Mouse (Mus musculus) stomach, postnatal 0 days (tissue): ENCODE results near the gene Ube2s. TPM values are rescaled to one million over a fixed set of nuclear protein-coding genes. Genes with fewer than 3 reads are reported as not detected.
"Not testable (repeated sequence)": the region's sequence is repeated elsewhere in the genome, so short reads cannot be mapped to it uniquely, and the experiment has no call there.

Experiments used
- ATAC-seq: fragments of 200-750 bp; cut with Nextera tagmentation; 2 replicates; pipeline ENCODE4 v1.8.0; 2017; ENCODE audit not compliant: low FRiP score, low TSS enrichment
- DNase-seq: peaks from one replicate; pipeline ENCODE4 v3.0.0-alpha.2; 2016; ENCODE audit warnings: low spot score
- H3K27ac ChIP-seq: fragments of 300-500 bp; sonication (generic); replicated peaks from 2 replicates; pipeline ENCODE4 v1.5.1; 2014; ENCODE audit warnings: mild to moderate bottlenecking, control low read depth
- H3K27me3 ChIP-seq: fragments of 300-500 bp; sonication (generic); 2 replicates; pipeline ENCODE4 v1.6.1; 2014; ENCODE audit warnings: low read length; ENCODE audit not compliant: control insufficient read depth, insufficient read depth
- H3K36me3 ChIP-seq: fragments of 300-500 bp; sonication (generic); 2 replicates; pipeline ENCODE4 v1.6.1; 2014; ENCODE audit warnings: low read length, mixed read lengths; ENCODE audit not compliant: control insufficient read depth, insufficient read depth
- H3K4me1 ChIP-seq: fragments of 300-500 bp; sonication (generic); replicated peaks from 2 replicates; pipeline ENCODE4 v1.6.1; 2014; ENCODE audit warnings: antibody characterized with exemption; ENCODE audit not compliant: control insufficient read depth, insufficient read depth
- H3K4me2 ChIP-seq: fragments of 300-500 bp; sonication (generic); replicated peaks from 2 replicates; pipeline ENCODE4 v1.6.1; 2014; ENCODE audit warnings: low read depth, mild to moderate bottlenecking, control low read depth, moderate library complexity
- H3K4me3 ChIP-seq: fragments of 300-500 bp; sonication (generic); 2 replicates; pipeline ENCODE4 v1.5.1; 2014; ENCODE audit warnings: low read depth, low read length, control low read depth
- H3K9ac ChIP-seq: fragments of 300-500 bp; sonication (generic); 2 replicates; pipeline ENCODE4 v1.6.1; 2014; ENCODE audit warnings: mild to moderate bottlenecking, low read length, control low read depth, mixed read lengths
- H3K9me3 ChIP-seq: fragments of 300-500 bp; sonication (generic); 2 replicates; pipeline ENCODE4 v1.6.1; 2016; ENCODE audit warnings: low read length; ENCODE audit not compliant: control insufficient read depth
- CTCF ChIP-seq: IDR thresholded peaks from 2 replicates; pipeline ENCODE4 v1.5.1; 2016; ENCODE audit warnings: antibody characterized with exemption, low read depth, mild to moderate bottlenecking, moderate library complexity
- EP300 ChIP-seq: optimal IDR thresholded peaks from 2 replicates; pipeline ENCODE3; 2016; ENCODE audit warnings: antibody characterized with exemption
- WGBS: fragments of 180-500 bp; shearing (Covaris S2); extraction: QIAGEN DNeasy Blood & Tissue Kit; methylation state at CpG from one replicate; pipeline ENCODE4 v1.1.7; 2014; 5-methylcytosine and 5-hydroxymethylcytosine counted together
- polyA plus RNA-seq: library from polyadenylated mRNA; unstranded; fragments of >200 nt; fragmentation: Nextera tagmentation; extraction: Ambion mirVana; gene quantifications from 2 replicates; pipeline ENCODE4 v1.2.1, GENCODE M21; 2015

Ube2s gene
- 95.5 and 111 TPM in 2 replicates for polyA plus RNA-seq

DNA sequence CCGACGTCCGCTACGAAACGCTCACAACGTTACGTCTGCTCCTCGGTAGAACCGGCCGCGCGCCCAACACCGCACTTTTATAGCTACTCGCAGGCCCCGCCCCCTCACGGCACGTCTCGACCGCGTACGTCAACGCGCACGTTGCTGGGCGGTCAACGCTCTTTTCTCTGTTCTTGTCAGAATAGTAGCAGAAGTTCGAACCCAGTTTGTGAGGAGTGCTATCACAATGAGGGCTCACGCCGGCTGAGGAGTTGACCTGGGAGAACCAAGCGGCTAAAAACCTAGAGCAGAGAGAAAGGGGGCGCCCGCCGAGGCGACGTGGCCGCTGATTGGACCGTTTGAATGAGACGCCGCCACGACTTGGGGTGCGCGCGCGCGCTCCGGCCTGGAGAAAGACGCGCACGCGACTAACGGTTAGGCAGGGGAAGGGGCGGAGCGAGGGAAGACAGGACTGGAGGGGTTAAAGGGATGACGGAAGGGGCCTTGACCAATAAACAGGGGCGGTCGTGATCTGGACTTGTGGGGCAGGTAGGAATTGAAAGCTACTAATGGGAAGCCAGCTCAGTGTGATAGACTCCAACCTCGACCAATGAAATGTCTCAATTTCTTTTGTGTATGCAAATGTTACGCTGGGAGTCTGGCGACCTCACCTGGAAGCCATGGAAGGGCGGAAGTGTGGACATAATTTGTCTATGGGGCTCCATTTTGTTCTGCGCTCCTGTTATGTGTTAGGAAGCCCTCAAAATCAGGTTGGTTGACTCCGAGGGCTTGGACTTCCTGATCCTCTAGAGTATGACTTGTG is at the start of gene Ube2s:
Ube2s (minus strand) TSS at position 288 of the 802 bp plus-strand sequence.
- Histone ChIP-seq H3K27me3 (no peaks in the 10 kb centered on the region), H3K4me1 (no peaks in the 10 kb centered on the region), H3K9ac (peak within 1 kb of the TSS; percentile 94), H3K27ac (peak within 1 kb of the TSS; percentile 94), H3K36me3 (peaks cover 5% of the 10 kb centered on the region; the same call in 1 of the 2 replicates), H3K4me2 (peak within 1 kb of the TSS; percentile 73), H3K9me3 (no peaks in the 10 kb centered on the region), H3K4me3 (peak within 1 kb of the TSS; percentile 94)
- ATAC-seq (peak; percentile 99), DNase-seq (peak; percentile 99)
- under 1% methylated on average over 62 of the region's 62 CpGs for WGBS
- TF ChIP-seq EP300: no peak
- peak; percentile 46 for TF ChIP-seq CTCF

DNA sequence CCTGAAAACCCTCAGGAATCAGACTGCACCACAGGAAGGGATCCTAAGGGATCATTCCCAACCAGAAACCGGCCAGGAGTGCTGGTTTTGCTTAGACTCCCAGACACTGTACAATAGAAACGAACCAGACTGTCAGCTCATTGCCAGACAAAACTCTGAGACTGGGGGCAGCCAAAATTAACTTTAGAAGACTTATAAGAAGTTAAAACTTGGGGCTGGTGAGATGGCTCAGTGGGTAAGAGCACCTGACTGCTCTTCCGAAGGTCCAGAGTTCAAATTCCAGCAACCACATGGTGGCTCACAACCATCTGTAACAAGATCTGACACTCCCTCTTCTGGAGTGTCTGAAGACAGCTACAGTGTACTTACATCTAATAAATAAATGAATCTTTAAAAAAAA is 48.5 kb upstream of the Ube2s start:
- H3K27ac ChIP-seq, H3K36me3 ChIP-seq, H3K9ac ChIP-seq, H3K9me3 ChIP-seq, H3K4me3 ChIP-seq, H3K27me3 ChIP-seq, H3K4me2 ChIP-seq, ATAC-seq, DNase-seq, H3K4me1 ChIP-seq: not testable (repeated sequence)
- 68% methylated on average over 3 of the region's 3 CpGs for WGBS

DNA sequence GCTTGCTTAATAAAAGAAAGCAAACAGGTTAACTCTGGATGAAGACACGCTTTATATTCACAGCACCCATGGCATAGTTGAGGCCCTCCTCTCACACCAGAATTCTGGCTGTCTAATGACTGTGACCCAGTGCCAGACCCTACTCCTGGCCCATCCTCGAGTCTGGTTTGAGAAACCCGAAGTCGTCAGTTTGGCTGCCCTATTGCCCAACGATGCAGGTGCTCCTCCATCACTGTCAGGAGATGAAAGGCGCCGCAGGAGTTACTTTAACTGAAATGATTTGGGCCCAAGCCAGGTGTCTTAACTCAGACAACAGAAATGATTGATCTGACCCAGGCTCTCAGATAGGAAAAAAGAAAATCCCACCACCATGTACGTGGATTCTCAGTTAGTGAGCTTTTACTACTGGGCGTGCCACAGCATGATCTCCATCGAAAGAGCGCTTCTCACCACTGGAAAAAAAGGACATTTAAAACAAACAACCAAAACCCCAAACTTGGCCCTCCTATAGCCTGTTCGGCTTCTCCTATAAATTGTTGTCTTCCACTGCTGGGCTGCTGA is 47.1 kb upstream of the Ube2s start:
- no peaks in the 10 kb centered on the region for H3K4me1 ChIP-seq
- H3K27ac ChIP-seq: no peak overlapping the region
- DNase-seq (no peak), ATAC-seq (no peak)
- no peaks in the 10 kb centered on the region for H3K9me3 ChIP-seq
- no peak overlapping the region for H3K4me3 ChIP-seq
- H3K36me3 ChIP-seq: no peaks in the 10 kb centered on the region
- H3K27me3 ChIP-seq: no peaks in the 10 kb centered on the region
- TF ChIP-seq EP300 (no peak), CTCF (no peak)
- H3K4me2 ChIP-seq: no peak overlapping the region
- no peak overlapping the region for H3K9ac ChIP-seq
- WGBS: 34% methylated on average over 12 of the region's 12 CpGs

DNA sequence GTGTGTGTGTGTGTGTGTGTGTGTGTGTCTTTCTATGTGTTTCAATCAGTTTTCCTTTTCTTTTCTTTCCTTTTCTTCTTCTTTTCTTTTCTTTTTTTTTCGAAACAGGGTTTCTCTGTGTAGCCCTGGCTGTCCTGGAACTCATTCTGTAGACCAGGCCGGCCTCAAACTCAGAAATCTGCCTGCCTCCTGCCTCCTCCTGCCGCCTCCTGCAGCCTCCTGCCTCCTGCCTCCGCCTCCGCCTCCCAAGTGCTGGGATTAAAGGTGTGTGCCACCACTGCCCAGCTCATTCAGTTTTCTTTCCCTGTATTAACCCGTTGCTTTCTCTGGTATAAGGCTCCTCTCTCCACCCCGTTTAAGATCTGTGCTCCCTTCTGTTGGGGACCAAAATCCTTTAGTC is 44.9 kb upstream of the Ube2s start:
- no peak for DNase-seq
- WGBS: 58% methylated on average over 7 of the region's 7 CpGs
- Histone ChIP-seq H3K4me1 (no peaks in the 10 kb centered on the region), H3K36me3 (no peaks in the 10 kb centered on the region), H3K9me3 (no peaks in the 10 kb centered on the region), H3K4me3 (no peak overlapping the region), H3K4me2 (no peak overlapping the region), H3K27ac (no peak overlapping the region), H3K9ac (no peak overlapping the region), H3K27me3 (no peaks in the 10 kb centered on the region)
- TF ChIP-seq EP300 (no peak), CTCF (no peak)
- ATAC-seq: no peak

DNA sequence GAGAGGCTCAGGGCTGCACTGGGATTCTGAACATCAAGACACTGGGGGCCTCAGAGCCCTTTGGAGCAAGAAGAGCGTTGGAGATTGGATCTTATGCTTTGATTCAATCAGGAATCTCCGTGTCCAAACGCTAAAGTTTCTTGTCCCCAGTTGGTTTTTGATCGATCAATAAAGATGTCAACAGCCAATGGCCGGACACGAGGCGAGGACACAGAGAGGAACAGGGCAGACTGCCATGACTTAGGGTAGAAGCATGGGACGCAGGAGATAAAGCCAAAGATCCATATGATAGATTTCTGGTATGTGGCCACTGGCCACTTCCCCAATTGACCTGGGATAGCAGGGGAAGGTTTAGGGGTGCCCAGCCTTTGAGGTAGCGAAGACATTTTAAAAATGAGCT is 44.1 kb upstream of the Ube2s start:
- H3K4me3 ChIP-seq: no peak overlapping the region
- H3K9me3 ChIP-seq: no peaks in the 10 kb centered on the region
- no peak for DNase-seq
- no peak overlapping the region for H3K27ac ChIP-seq
- no peak for ATAC-seq
- no peaks in the 10 kb centered on the region for H3K4me1 ChIP-seq
- no peaks in the 10 kb centered on the region for H3K36me3 ChIP-seq
- no peaks in the 10 kb centered on the region for H3K27me3 ChIP-seq
- 83% methylated on average over 9 of the region's 9 CpGs for WGBS
- H3K9ac ChIP-seq: no peak overlapping the region
- H3K4me2 ChIP-seq: no peak overlapping the region
- TF ChIP-seq CTCF (no peak), EP300 (no peak)

DNA sequence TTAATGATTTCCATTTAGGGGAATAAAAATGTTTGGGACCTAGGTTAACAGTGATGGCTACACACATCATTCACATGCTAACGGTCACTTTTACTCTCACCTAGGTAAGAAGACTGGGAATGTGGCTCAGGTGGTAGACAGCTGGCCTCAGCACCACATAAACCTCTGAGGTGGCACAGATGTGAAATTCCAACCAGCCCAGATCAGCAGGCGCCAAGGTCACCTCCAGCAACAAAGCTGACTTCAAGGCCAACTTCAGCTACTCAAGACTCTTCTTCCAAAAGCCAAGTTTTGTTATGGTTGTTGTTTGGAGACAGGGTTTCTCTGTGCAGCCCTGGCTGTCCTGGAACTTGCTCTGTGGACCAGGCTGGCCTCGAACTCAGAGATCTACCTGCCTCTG is 41.2 kb upstream of the Ube2s start:
- no peaks in the 10 kb centered on the region for H3K27me3 ChIP-seq
- no peaks in the 10 kb centered on the region for H3K4me1 ChIP-seq
- no peaks in the 10 kb centered on the region for H3K9me3 ChIP-seq
- no peak for DNase-seq
- ATAC-seq: no peak
- 91% methylated on average over 3 of the region's 3 CpGs for WGBS
- no peak overlapping the region for H3K4me3 ChIP-seq
- TF ChIP-seq EP300: no peak
- TF ChIP-seq CTCF: no peak
- H3K4me2 ChIP-seq: no peak overlapping the region
- H3K9ac ChIP-seq: no peak overlapping the region
- no peaks in the 10 kb centered on the region for H3K36me3 ChIP-seq
- H3K27ac ChIP-seq: no peak overlapping the region
